Mouse (Mus musculus) kidney, adult 2 months (tissue): Measurements from ENCODE around the gene Gm9903.
A peak's percentile ranks its signal among the peaks of the same experiment; 100 is the strongest.

Experiments
- CTCF ChIP-seq: fragments of 200-500 bp; conservative IDR thresholded peaks from 2 replicates; pipeline ENCODE4 v1.5.1; 2011; ENCODE audit warnings: low read depth, mild to moderate bottlenecking, control low read depth, low read length, moderate library complexity, mixed read lengths; ENCODE audit not compliant: insufficient read depth, insufficient read length
- POLR2A ChIP-seq: fragments of 200-500 bp; IDR thresholded peaks from one replicate; pipeline ENCODE4 v1.6.1; 2011; ENCODE audit warnings: low read depth, low read length, control low read depth

DNA sequence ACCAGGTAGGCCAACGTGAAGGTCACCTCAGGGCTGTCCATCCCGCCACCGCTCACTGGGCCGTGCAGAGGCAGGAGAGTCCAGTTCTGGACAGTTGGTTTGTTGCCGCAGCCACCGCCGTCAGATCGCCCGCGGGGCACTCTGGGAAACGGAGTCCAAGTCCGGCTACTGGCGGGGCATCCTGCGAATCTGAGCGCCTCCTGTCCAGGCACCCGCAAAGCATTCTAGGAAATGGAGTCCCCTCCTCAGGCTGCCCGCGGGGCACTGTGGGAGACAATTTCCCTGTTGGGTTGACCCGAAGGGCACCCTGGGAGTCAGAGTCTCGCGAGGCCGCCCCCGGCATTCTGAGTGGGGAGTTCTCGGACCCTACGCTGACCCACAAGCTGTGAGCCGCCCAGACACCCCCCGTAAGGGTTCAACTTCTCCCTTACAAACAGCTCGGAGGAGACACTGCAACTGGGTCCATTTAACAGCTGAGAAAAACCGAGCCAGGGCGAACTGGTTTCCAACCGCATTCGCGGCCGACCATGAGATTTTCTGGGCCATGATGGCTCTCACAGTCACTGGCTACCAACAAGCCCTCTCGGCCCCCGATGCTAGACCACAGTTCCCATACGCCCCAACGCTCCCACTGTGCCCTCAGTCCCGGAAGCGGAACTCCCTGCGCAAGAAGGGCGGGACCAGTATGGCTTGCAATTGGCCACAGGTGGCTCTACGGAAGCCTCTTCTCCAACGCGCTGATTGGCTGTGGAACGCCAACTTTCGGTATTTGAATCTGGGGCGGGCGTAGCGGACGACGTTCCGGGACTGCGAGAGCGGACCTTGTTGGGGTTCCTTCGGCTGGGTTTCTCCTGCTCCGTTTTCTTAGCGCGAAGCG, 28.3 kb downstream of the Gm9903 start, which contains the start of the genes Tacc3 and Tmem129:
- TF ChIP-seq CTCF: no peak
- peak; percentile 62 for TF ChIP-seq POLR2A
